Mouse (Mus musculus) layer of hippocampus, postnatal 14 days (tissue): ENCODE measurements around the gene Pomt1. TPM values are rescaled to one million over a fixed set of nuclear protein-coding genes. Genes with fewer than 3 reads are reported as not detected.

Experiments used
- DNase-seq, 2 experiments: peaks; one replicate each; pipeline ENCODE4 v3.0.0; 2021 to 2022; ENCODE audit warnings: low spot score in 2 of 2, mixed read lengths in 1 of 2
- total RNA-seq, 2 experiments: library from RNA; stranded (reverse); gene quantifications; 2 replicates each; pipeline ENCODE4 v1.2.3; 2021

The Pomt1 gene
- total RNA-seq, 2 experiments from 2014 or later: 22.4 to 23.6 TPM

GRCm38 (mm10) chr2:32220969-32221368, 15.4 kb upstream of the Pomt1 start:
- DNase-seq: no peak

- no peak for DNase-seq
Observed at GRCm38 (mm10) chr2:32221577-32221976, 14.8 kb upstream of the Pomt1 start.

- no peak for DNase-seq
Observed at GRCm38 (mm10) chr2:32222057-32222456, 14.3 kb upstream of the Pomt1 start.

GRCm38 (mm10) chr2:32235433-32235832, 957 bp upstream of the Pomt1 start:
- DNase-seq: no peak

GRCm38 (mm10) chr2:32236760-32237487, 534 bp downstream of the Pomt1 start:
- DNase-seq: peak in 1 of 2 experiments; percentile 57

- no peak for DNase-seq
Observed at GRCm38 (mm10) chr2:32237571-32237970, 1.2 kb downstream of the Pomt1 start.

GRCm38 (mm10) chr2:32238708-32239435, 2.5 kb downstream of the Pomt1 start:
- no peak for DNase-seq

GRCm38 (mm10) chr2:32240591-32240990, 4.2 kb downstream of the Pomt1 start:
- DNase-seq: no peak

GRCm38 (mm10) chr2:32242986-32243385, 6.6 kb downstream of the Pomt1 start:
- no peak for DNase-seq

- DNase-seq: no peak
Observed at GRCm38 (mm10) chr2:32246741-32247140, 10.4 kb downstream of the Pomt1 start.

GRCm38 (mm10) chr2:32248377-32249361, 12.3 kb downstream of the Pomt1 start:
- DNase-seq: no peak

GRCm38 (mm10) chr2:32251791-32252527, 15.6 kb downstream of the Pomt1 start:
- DNase-seq: no peak

- DNase-seq: no peak
Observed at GRCm38 (mm10) chr2:32252658-32253057, 16.3 kb downstream of the Pomt1 start.

- no peak for DNase-seq
Observed at GRCm38 (mm10) chr2:32253352-32253751, 17.0 kb downstream of the Pomt1 start.

GRCm38 (mm10) chr2:32254563-32254962, 18.2 kb downstream of the Pomt1 start:
- DNase-seq: no peak

GRCm38 (mm10) chr2:32256273-32256672, 19.9 kb downstream of the Pomt1 start:
- no peak for DNase-seq

GRCm38 (mm10) chr2:32258887-32259533, 22.6 kb downstream of the Pomt1 start:
- no peak for DNase-seq

GRCm38 (mm10) chr2:32259657-32260417, 23.4 kb downstream of the Pomt1 start, which contains the start of gene Uck1:
TSS of gene Uck1 (minus strand) at chr2:32260159.
- DNase-seq: peak; percentile 87 to 89

GRCm38 (mm10) chr2:32260635-32261034, 24.2 kb downstream of the Pomt1 start:
- DNase-seq: peak in 1 of 2 experiments; percentile 19
